Mouse (Mus musculus): ENCODE results near the gene Sowaha.

The Sowaha gene

GRCm38 (mm10) chr11:53469968-53470695 is 9.9 kb downstream of the Sowaha start, which contains the start of gene Gm9837:
Gene Gm9837, minus strand, starts transcription at chr11:53470479.
- peak; percentile 97 for DNase-seq

DNA sequence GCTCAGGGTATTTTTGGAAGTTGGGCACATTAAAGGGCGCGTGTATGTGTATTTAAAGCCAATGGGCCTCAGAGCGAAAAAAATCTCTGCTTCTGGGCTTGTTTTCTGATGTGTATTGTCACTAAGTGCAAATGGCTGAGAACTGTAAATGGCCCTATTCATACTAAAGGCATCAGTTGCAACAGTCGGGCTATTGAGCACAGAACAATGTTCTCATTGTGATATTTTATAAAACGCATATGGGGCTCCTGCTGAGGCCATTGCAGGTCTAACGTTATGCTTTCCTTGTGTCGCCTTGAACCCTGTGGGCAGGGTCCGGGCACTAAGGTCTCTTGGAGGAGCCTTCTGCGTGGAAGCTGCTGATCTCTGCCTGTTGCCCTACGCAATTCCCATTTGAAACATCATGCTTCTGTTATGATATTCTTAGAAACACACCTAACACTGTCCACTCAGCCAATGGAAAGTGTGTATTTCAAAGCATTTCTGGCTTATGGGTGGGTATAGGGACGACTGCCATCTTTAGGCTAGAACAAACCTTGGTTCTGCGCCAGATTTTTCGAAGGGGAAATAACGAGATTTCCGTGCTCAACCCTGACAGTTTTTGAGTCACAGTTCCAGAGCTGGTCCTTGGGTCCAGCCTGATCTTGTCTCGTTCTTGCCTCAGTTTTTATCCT is 10.6 kb downstream of the Sowaha start:
- DNase-seq, result no peak

DNA sequence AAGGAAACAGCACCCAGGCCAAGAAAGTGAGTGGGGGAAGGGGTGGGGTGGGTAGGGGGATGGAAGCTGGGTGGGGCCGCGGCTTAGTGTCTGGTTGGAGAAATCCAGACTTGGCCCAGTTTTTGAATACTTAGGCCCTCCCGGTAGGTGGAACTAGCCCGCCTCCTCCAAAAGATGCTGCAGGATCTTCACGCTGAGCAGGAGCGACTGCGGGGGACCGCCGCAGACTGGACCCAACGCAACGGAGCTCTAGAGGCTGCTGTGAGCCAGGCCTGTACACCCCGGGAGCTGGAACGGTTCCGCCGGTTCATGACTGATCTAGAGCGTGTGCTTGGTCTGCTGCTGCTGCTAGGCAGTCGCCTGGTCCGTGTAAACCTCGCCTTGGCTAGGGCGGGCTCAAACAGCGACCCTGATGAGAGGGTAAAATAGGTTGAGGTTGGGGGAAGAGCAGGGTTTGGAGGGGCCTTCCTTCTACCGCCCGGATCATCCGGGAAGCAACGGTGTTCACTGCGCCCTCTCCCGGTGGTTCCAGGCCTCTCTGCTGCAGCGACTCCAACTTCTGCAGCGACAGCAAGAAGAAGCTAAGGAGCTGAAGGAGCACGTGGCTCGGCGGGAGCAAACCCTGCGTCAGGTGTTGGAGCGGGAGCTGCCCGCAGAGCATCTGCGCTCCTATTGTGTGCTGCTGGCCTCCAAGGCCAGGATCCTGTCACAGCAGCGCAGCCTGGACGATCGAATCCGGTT is 13.7 kb downstream of the Sowaha start:
- peak; percentile 93 for DNase-seq

DNA sequence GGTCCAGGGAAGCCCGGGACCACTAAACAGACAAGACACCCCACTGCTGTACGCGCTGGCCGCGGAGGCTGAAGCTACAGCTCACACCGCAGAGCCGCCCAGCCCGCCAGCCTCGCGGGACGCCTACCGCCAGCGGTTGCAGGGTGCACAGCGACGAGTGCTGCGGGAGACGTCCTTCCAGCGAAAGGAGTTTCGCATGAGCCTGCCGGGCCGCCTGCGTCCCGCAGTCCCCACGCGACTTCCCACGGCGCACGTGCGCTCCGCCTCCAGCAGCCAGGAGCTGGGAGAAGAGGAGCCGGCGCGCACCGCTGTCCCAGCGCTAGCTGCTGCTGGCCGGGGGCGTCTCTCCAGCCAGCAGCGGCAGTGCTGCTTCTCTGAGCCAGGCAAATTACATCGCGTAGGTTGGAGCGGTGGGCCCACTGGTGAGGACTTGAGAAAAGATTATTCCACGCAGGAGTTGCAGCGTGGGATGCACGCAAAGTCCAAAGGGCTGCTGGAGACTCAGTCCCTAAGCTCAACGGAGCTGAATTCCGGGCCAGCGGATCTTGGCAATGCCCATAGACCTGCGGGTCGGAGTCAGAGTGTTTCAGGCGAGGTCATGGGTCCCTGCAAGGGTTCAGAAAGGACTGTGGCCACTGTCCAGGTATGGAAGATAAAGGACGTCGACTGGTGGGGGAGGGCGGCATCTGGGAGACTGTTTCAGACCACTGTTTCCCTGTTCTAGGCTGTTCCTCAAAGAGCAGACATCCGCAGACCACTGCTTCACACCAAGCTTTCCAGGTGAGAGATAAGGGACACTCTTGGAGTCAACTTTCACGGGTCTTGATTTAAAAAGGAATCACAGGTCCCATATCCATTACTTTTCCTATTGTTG is 16.3 kb downstream of the Sowaha start:
- DNase-seq, result no peak

DNA sequence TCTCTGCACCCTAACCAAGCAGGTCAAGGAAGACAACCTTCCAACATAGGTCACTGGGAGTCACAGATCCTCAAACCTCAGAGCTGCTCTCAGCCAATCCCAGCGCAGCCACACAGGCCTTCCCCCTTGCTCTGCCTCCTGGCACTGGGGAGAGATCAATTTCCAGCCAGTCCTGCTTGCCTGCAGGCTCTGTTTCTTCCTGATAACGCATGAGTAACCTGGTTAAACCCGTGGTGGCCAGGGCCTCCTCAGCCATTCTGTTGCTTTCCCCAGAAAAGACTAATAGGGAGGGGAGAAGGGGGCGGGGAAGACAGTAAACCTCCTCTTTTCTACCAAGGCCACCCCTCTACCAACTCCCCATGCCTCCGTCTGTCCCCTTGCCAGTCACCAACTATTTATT is 18.3 kb downstream of the Sowaha start:
- DNase-seq, result no peak

DNA sequence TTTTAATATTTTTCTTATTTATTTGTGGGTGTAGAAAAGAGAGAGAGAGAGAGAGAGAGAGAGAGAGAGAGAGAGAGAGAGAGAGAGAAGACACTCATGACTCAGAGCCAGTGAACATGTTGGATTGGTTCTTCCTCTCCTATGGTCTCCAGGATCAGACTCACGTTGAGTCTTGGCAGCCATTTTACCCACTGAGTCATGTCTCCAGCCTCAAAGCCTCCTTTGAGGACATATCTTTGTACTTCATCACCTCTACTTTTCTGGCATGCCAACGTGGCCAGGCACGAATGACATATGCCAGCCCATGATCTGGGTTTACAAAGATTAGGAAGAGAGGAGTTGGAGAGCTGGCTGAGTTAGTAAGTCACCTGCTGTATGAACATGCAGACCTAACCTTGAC is 19.9 kb downstream of the Sowaha start:
- DNase-seq, result no peak

DNA sequence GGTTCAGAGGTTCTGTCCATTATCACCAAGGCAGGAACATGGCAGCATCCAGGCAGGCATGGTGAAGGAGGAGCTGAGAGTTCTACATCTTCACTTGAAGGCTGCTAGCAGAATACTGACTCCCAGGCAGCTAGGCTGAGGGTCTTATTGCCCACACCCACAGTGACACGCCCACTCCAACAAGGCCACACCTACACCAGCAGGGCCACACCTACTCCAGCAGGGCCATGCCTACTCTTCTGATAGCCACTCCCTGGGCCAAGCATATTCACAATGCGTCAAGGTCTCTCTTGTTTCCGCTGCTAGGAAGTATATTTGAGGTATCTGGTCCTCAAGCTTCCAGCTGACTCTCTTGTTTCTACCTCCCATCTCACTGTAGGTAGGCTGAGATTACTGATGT is 21.1 kb downstream of the Sowaha start:
- no peak for DNase-seq

GRCm38 (mm10) chr11:53457372-53457954 is 22.6 kb downstream of the Sowaha start:
- DNase-seq, result no peak

GRCm38 (mm10) chr11:53456474-53457371 is 23.4 kb downstream of the Sowaha start, which contains the start of the genes Gm10447 and Shroom1:
Gene Gm10447, minus strand, starts transcription at chr11:53457110.
Gene Shroom1, plus strand, starts transcription at chr11:53457205.
- no peak for DNase-seq

GRCm38 (mm10) chr11:53453031-53453430 is 27.0 kb downstream of the Sowaha start:
- no peak for DNase-seq

- DNase-seq, result no peak
Measured at GRCm38 (mm10) chr11:53452396-53452795, 27.7 kb downstream of the Sowaha start.

DNA sequence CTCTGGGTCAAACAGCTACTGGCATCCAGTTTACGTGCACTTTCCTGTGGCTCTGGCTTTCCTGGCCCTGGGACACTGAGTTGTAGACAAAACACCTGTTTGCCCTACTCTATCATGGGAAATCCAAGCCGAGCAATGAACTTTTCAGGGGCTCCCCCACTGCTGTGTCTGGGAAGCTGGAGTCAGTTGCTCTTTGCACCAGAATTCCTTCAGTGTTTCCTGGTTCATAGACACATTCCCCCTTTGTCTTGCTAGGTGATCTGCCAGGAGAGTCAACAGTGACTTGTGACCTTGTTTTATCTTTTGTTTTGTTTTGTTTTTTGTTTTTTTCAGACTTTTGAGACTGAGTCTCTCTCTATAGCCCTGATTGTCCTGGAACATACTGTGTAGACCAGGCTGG is 28.7 kb downstream of the Sowaha start:
- DNase-seq, result no peak

DNA sequence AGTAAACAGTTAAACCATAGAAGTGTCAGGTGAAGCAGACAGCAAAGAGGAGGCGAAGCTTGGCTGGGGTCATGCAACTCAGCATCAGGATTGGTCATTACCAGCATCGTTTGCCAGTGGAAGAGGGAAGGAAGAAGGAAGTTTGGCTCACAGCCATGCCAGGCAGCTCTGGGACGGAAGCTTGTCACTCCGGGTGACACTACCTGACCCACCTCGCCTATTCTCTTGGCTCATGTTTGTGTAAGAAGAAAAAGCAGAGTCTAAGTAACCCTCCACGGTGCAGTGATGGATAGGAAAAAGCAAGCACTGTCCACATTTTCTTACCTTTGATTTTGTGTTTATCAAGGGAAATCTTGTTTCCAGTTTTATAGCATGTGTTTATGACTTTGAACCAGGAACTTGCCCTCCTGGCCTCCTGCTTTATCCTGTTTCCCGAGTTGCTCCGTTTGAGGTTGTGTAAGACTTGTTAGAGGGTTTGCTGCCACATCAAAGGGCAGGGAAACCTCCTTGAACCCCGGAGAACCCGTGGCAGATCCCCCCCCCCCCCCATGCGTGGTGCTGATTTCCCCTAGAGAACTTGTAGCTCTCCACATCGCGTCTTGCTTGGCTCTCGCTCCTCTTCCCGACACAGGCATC is 29.9 kb downstream of the Sowaha start:
- DNase-seq, result no peak

- no peak for DNase-seq
Measured at GRCm38 (mm10) chr11:53448529-53448928, 31.5 kb downstream of the Sowaha start.

GRCm38 (mm10) chr11:53447996-53448395 is 32.1 kb downstream of the Sowaha start:
- no peak for DNase-seq

DNA sequence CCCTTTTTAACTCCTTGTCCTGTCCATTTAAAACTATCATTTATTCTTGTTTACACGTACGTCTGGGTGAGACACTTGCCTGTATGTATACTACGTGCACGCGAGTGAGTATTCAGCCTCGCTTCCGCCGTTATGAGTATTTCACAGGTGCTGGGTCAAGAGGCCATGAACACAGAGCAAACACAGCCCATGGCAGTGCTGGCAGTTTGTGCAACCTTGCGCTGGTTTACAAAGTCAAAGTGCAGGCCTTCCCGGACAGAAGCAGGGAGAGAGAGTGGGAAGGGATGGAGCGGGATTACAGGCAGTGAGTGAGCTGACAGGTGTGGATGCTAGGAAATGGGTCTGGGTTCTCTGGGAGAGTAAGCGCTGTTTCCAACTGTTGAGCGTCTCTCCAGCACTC is 33.9 kb downstream of the Sowaha start:
- DNase-seq, result no peak

DNA sequence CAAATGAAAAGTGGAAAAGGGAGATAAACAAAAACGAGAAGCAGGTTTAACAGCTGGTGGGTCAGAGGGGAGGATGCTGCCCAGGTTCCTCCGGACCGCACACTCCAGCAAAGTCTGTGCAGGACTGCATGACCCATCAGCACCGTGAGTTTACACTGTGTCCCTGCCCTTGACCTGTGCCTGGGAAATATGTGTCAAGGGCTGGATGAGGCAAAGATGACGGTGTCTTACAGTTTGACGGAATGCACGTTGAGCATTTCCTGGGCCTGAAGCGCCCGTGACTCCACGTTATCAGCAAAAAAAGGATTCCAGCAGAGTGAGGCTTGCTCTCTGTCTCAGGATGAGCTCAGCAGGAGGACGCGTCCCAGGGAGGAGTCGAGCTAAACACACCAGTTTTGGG is 34.5 kb downstream of the Sowaha start:
- DNase-seq, result no peak

DNA sequence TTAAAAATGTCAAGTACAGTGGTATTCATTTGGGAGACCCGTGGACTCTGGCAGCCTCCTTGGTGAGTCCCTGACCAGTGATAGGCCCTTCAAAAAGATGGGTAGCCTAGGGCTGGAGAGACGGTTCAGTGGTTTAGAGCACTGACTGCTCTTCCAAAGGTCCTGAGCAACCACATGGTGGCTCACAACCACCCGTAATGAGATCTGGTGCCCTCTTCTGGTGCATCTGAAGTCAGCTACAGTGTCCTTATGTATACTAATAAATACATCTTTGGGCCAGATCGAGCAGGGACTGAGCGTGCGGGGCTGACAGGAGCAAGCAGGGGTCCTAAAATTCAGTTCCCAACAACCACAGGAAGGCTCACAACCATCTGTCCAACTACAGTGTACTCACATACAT is 36.2 kb downstream of the Sowaha start:
- DNase-seq, result no peak

DNA sequence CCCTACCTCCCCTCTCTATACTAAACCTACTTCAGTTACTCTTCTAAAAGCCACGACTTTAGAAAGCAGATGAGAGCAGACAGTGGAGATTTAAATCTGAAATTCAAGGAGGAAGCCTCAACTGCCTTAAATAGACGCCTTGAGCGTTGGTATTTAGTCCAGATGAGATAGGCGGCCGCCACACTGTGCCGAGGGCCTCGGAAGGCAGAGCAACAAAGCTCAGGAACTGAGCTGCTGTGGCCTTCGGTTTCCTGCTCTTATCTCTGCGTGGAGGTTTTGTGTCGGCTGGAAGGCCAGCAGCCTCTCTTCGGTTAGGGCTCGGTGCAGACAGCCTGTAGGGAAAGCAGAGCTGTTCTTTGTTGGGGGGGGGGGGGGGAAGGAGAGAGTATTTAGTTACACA is 38.2 kb downstream of the Sowaha start:
- DNase-seq, result no peak

DNA sequence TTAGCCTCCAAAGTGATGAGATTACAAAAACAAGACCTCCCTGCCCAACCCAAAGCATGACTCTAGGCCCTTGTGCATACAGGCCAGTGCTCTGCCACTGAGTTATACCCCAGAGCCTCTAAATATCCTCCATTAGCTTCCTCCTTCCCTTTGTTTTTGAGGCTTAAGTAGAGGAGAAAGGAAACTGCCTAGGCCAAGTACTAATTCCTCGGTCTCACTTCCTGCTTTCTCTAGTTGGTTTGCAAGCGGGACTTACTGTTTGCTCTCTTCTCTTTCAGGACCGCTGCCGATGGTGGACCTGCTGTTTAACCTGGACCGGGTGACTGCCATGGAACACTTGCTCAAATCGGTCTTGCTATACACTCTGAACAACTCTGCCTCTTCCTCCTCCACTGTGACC is 43.7 kb downstream of the Sowaha start:
- no peak for DNase-seq

DNA sequence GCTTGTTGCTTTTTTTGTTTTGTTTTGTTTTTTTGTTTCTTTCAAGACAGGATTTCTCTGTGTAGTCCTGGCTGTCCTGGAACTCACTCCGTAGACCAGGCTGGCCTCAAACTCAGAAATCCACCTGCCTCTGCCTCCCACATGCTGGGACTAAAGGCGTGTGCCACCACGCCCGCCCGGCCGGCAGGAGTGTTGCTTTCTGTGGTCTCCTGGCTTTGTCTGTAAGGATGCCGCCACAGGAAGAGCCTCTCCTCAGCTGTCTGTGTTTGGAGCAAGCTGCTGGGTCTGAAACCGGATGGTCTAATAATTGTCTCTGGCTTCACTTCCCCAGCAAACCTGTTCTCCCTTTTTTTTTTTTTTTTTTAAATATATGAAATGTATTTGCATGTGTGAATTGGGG is 44.6 kb downstream of the Sowaha start:
- DNase-seq, result no peak

Measured in right cerebral cortex, postnatal 4 days (tissue).